Mouse (Mus musculus) megakaryocyte, embryonic 14.5 days (primary cell): ENCODE results near the gene 5430419D17Rik. TPM values are rescaled to one million over a fixed set of nuclear protein-coding genes. Genes with fewer than 3 reads are reported as not detected.

Experiments used
- H3K27me3 ChIP-seq: replicated peaks from 2 replicates; pipeline ENCODE3; 2012; ENCODE audit warnings: inconsistent platforms
- H3K36me3 ChIP-seq: replicated peaks from 2 replicates; pipeline ENCODE3; 2012; ENCODE audit warnings: low read length, inconsistent platforms, mixed read lengths
- H3K4me1 ChIP-seq: 2 replicates; pipeline ENCODE4 v1.6.1; 2012; ENCODE audit warnings: inconsistent platforms
- H3K4me3 ChIP-seq: replicated peaks from 2 replicates; pipeline ENCODE3; 2012; ENCODE audit warnings: moderate library complexity, mild to moderate bottlenecking, inconsistent platforms
- H3K9me3 ChIP-seq: 2 replicates; pipeline ENCODE4 v1.6.1; 2012; ENCODE audit warnings: inconsistent platforms
- FLI1 ChIP-seq: IDR thresholded peaks from 2 replicates; pipeline ENCODE4 v1.6.1; 2012; ENCODE audit warnings: low read length, inconsistent platforms, mixed read lengths
- GATA1 ChIP-seq: IDR thresholded peaks from 3 replicates; pipeline ENCODE4 v1.6.1; 2012; ENCODE audit warnings: mixed read lengths, low read length, inconsistent platforms, borderline replicate concordance
- polyA plus RNA-seq: library from polyadenylated mRNA; stranded (reverse); fragments of >175 nt; gene quantifications from 2 replicates; pipeline ENCODE4 v1.2.3, GENCODE M21; 2012; ENCODE audit warnings: low replicate concordance; ENCODE audit not compliant: insufficient read depth

5430419D17Rik gene
- polyA plus RNA-seq, 1 experiment = not detected

DNA sequence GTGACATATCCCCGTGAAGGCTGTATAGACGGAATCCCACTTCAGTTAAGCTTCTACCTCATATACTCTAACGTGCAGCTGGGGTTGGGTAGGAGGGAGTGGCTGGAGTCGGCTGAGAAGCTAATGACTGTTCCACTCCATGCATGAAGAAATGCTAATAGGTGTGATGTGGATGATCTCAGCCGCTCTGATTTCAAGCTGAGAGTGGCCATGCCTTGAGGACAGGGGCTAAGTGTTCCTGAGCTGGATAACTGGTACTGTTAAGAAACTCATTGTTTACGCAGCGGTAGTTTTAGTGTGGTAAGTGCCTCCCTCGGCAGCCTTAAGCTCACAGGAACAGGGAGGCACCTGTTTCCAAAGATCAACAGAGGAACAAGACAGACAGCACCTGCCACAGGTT lies 129.1 kb downstream of the 5430419D17Rik start:
- Histone ChIP-seq H3K4me3 (no peak overlapping the region), H3K36me3 (no peaks in the 10 kb centered on the region), H3K9me3 (peaks cover 4% of the 10 kb centered on the region; the same call in 1 of the 2 replicates), H3K27me3 (no peaks in the 10 kb centered on the region), H3K4me1 (no peaks in the 10 kb centered on the region)
- no peak for TF ChIP-seq FLI1
- no peak for TF ChIP-seq GATA1

GRCm38 (mm10) chr7:131306733-131307132 lies 132.5 kb downstream of the 5430419D17Rik start:
- Histone ChIP-seq H3K9me3 (peaks cover 4% of the 10 kb centered on the region; the same call in 1 of the 2 replicates), H3K4me3 (peak overlapping the region; percentile 12), H3K4me1 (no peaks in the 10 kb centered on the region), H3K36me3 (no peaks in the 10 kb centered on the region), H3K27me3 (no peaks in the 10 kb centered on the region)
- TF ChIP-seq FLI1 (no peak), GATA1 (no peak)

- Histone ChIP-seq H3K9me3 (no peaks in the 10 kb centered on the region), H3K4me3 (no peak overlapping the region), H3K27me3 (no peaks in the 10 kb centered on the region), H3K4me1 (no peaks in the 10 kb centered on the region), H3K36me3 (no peaks in the 10 kb centered on the region)
- TF ChIP-seq GATA1 = no peak
- TF ChIP-seq FLI1 = no peak
Measured at GRCm38 (mm10) chr7:131314493-131314892, 140.3 kb downstream of the 5430419D17Rik start.

GRCm38 (mm10) chr7:131317587-131317986 lies 143.4 kb downstream of the 5430419D17Rik start:
- no peaks in the 10 kb centered on the region for H3K36me3 ChIP-seq
- H3K4me3 ChIP-seq = no peak overlapping the region
- TF ChIP-seq GATA1 (no peak), FLI1 (no peak)
- peaks cover 7% of the 10 kb centered on the region for H3K27me3 ChIP-seq
- no peaks in the 10 kb centered on the region for H3K4me1 ChIP-seq
- no peaks in the 10 kb centered on the region for H3K9me3 ChIP-seq

- H3K4me3 ChIP-seq = no peak overlapping the region
- no peaks in the 10 kb centered on the region for H3K36me3 ChIP-seq
- TF ChIP-seq GATA1 (no peak), FLI1 (no peak)
- H3K27me3 ChIP-seq = peaks cover 7% of the 10 kb centered on the region
- no peaks in the 10 kb centered on the region for H3K4me1 ChIP-seq
- H3K9me3 ChIP-seq = peaks cover 5% of the 10 kb centered on the region
Measured at GRCm38 (mm10) chr7:131318340-131318739, 144.1 kb downstream of the 5430419D17Rik start.

DNA sequence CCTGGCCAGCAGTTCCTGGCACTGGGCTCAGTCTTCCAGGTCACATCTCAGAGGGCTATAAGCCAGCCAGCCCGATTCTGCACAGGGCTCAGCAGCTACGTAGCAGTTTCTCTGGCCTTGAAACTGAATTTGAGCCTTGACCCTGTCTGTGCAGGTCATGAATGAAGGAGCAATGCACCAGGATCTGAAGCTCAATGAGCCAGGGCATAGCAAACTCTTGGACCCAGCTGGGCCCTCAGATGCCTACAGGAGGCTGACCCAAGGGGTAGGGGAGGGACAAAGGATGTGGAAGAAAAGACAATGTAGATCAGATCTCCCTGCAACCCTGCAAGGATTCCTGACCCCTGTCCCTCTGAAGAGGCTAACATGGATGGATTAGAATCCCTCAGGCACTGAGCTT lies 148.0 kb downstream of the 5430419D17Rik start, which contains the start of gene Cuzd1:
TSS of gene Cuzd1 (minus strand) at position 101 of the 400 bp plus-strand sequence.
- H3K36me3 ChIP-seq = no peaks in the 10 kb centered on the region
- no peak within 1 kb of the TSS for H3K4me3 ChIP-seq
- H3K27me3 ChIP-seq = peaks cover 9% of the 10 kb centered on the region
- peaks cover 6% of the 10 kb centered on the region for H3K9me3 ChIP-seq
- TF ChIP-seq GATA1 (no peak), FLI1 (no peak)
- H3K4me1 ChIP-seq = no peaks in the 10 kb centered on the region

- Histone ChIP-seq H3K4me1 (no peaks in the 10 kb centered on the region), H3K4me3 (no peak overlapping the region), H3K9me3 (peaks cover 6% of the 10 kb centered on the region), H3K27me3 (peaks cover 4% of the 10 kb centered on the region), H3K36me3 (no peaks in the 10 kb centered on the region)
- TF ChIP-seq GATA1 (no peak), FLI1 (no peak)
Measured at GRCm38 (mm10) chr7:131327054-131327453, 152.9 kb downstream of the 5430419D17Rik start.

- H3K4me1 ChIP-seq = no peaks in the 10 kb centered on the region; the same call in 1 of the 2 replicates
- H3K27me3 ChIP-seq = peaks cover 2% of the 10 kb centered on the region
- TF ChIP-seq FLI1 (no peak), GATA1 (no peak)
- H3K9me3 ChIP-seq = no peaks in the 10 kb centered on the region
- H3K36me3 ChIP-seq = no peaks in the 10 kb centered on the region
- H3K4me3 ChIP-seq = no peak within 1 kb of the TSS
Measured at GRCm38 (mm10) chr7:131329416-131329815, 155.2 kb downstream of the 5430419D17Rik start, which contains the start of gene Fam24b. Gene Fam24b (minus strand): TSS chr7:131329516.

- no peaks in the 10 kb centered on the region for H3K27me3 ChIP-seq
- H3K36me3 ChIP-seq = no peaks in the 10 kb centered on the region
- no peaks in the 10 kb centered on the region for H3K9me3 ChIP-seq
- no peaks in the 10 kb centered on the region; the same call in 1 of the 2 replicates for H3K4me1 ChIP-seq
- TF ChIP-seq FLI1 (no peak), GATA1 (no peak)
- no peak overlapping the region for H3K4me3 ChIP-seq
Measured at GRCm38 (mm10) chr7:131331688-131332087, 157.5 kb downstream of the 5430419D17Rik start.

DNA sequence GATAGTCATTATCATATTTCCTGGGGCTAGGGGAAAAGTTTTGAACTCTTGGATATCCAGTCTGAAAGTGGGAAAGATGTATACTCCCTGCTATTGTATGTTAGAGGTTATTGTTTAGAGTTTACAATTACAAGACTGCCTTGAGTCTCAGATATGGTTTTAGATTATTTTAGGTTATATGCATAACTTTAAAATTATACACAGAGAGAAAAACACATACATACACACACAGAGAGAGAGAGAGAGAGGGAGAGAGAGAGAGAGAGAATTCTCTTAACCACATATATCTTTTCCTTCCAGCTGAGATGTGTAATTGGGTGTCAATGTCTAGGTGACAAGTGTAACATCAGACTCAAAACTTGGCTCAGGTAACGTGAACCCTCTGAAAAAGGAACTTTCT lies 159.4 kb downstream of the 5430419D17Rik start, which contains the start of gene Fam24a:
TSS of gene Fam24a (plus strand) at position 301 of the 400 bp plus-strand sequence.
- H3K4me1 ChIP-seq = no peaks in the 10 kb centered on the region; the same call in 1 of the 2 replicates
- H3K36me3 ChIP-seq = peaks cover 6% of the 10 kb centered on the region
- no peaks in the 10 kb centered on the region for H3K9me3 ChIP-seq
- TF ChIP-seq GATA1 (no peak), FLI1 (no peak)
- H3K27me3 ChIP-seq = no peaks in the 10 kb centered on the region
- H3K4me3 ChIP-seq = no peak within 1 kb of the TSS

DNA sequence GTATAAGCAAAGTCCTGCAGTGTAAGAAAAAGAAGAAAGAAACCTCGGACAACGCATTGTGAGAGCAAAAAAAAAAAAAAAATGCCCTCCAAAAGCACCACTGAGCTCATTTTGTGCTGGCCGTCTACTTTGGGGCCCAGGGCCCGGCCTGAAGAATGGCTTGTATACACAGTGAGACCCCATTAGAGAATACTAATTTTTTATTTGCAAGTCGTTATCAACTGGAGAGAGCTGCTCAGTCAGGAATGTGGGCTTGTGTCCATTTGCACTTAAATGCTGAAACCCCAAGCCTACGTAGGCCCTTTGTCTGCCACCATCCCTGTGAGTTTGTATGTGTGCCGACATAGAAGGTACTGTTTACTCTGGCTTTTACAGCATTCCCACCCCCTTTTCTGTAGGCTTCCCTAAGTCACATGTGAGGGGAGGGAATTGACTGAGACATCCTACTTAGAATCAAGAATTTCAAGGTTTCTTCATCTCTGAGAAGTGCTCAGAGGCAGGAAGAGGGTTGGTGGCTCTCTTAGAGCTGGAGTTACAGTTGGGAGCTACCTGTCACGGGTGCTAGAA lies 163.4 kb downstream of the 5430419D17Rik start:
- H3K4me1 ChIP-seq = no peaks in the 10 kb centered on the region; the same call in 1 of the 2 replicates
- H3K9me3 ChIP-seq = no peaks in the 10 kb centered on the region
- peaks cover 42% of the 10 kb centered on the region for H3K36me3 ChIP-seq
- H3K4me3 ChIP-seq = no peak overlapping the region
- TF ChIP-seq FLI1 = no peak
- no peak for TF ChIP-seq GATA1
- H3K27me3 ChIP-seq = no peaks in the 10 kb centered on the region
